Mouse (Mus musculus) CH12.LX (cell line): ENCODE measurements around the gene Ccdc105. TPM values are rescaled to one million over a fixed set of nuclear protein-coding genes. Genes with fewer than 3 reads are reported as not detected.

Experiments used
- DNase-seq: peaks from one replicate; pipeline ENCODE4 v3.0.0-alpha.2; 2013; ENCODE audit errors: extremely low read depth
- H3K27ac ChIP-seq: 2 replicates; pipeline ENCODE4 v1.5.1; 2012; ENCODE audit warnings: low read depth, mild to moderate bottlenecking, control low read depth, moderate library complexity; ENCODE audit not compliant: insufficient read depth
- H3K27me3 ChIP-seq: replicated peaks from 2 replicates; pipeline ENCODE3; 2012; ENCODE audit warnings: inconsistent platforms
- H3K36me3 ChIP-seq, 2 experiments: replicated peaks in 1 of 2; 2 replicates each; pipeline versions ENCODE3 to v1.6.1; 2012; ENCODE audit warnings: inconsistent platforms in 1 of 2, low read length in 1 of 2, mild to moderate bottlenecking in 1 of 2, mixed read lengths in 1 of 2, moderate library complexity in 1 of 2; ENCODE audit not compliant: control insufficient read depth in 1 of 2, insufficient read depth in 1 of 2
- H3K4me1 ChIP-seq, 2 experiments: 2 replicates each; pipeline ENCODE4 v1.6.1; 2012; ENCODE audit warnings: inconsistent platforms in 1 of 2, moderate library complexity in 1 of 2; ENCODE audit not compliant: insufficient read depth in 2 of 2, control insufficient read depth in 1 of 2
- H3K4me2 ChIP-seq: 2 replicates; pipeline ENCODE4 v1.6.1; 2012; ENCODE audit warnings: low read depth, mild to moderate bottlenecking, control low read depth; ENCODE audit not compliant: poor library complexity, insufficient read depth, severe bottlenecking
- H3K4me3 ChIP-seq, 3 experiments: fragments of 150-350 bp in 1 of 3; sonication (generic) in 1 of 3; replicated peaks in 1 of 3; 2 replicates each; pipeline versions ENCODE3 to v1.5.1; 2011 to 2012; ENCODE audit warnings: low read depth in 2 of 3, low read length in 2 of 3, mild to moderate bottlenecking in 2 of 3, moderate library complexity in 2 of 3, control low read depth in 1 of 3, improper control_type of control experiment in 1 of 3, inconsistent platforms in 1 of 3, mixed read lengths in 1 of 3; ENCODE audit not compliant: poor library complexity in 1 of 3
- H3K79me2 ChIP-seq: replicated peaks from 2 replicates; pipeline ENCODE4 v1.6.1; 2012; ENCODE audit warnings: mild to moderate bottlenecking, moderate library complexity; ENCODE audit not compliant: control insufficient read depth, poor library complexity, insufficient read depth, severe bottlenecking; ENCODE audit errors: extremely low read depth
- H3K9ac ChIP-seq: 2 replicates; pipeline ENCODE4 v1.6.1; 2012; ENCODE audit warnings: low read depth, mild to moderate bottlenecking, control low read depth, moderate library complexity; ENCODE audit not compliant: insufficient read depth
- H3K9me3 ChIP-seq: replicated peaks from 2 replicates; pipeline ENCODE3; 2012; ENCODE audit warnings: low read length, inconsistent platforms, mixed read lengths
- CHD2 ChIP-seq: IDR thresholded peaks from 2 replicates; pipeline ENCODE4 v1.6.1; 2011; ENCODE audit warnings: low read length, improper control_type of control experiment
- CTCF ChIP-seq, 2 experiments: IDR thresholded peaks in 1 of 2; conservative IDR thresholded peaks in 1 of 2; 2 replicates each; pipeline ENCODE4 v1.5.1; 2011 to 2012; ENCODE audit warnings: low read depth in 2 of 2, low read length in 2 of 2, improper control_type of control experiment in 1 of 2, inconsistent platforms in 1 of 2, mild to moderate bottlenecking in 1 of 2, moderate library complexity in 1 of 2
- E2F4 ChIP-seq: IDR thresholded peaks from 2 replicates; pipeline ENCODE4 v1.6.1; 2011; ENCODE audit warnings: low read depth, low read length, improper control_type of control experiment; ENCODE audit not compliant: insufficient replicate concordance
- ELF1 ChIP-seq: IDR thresholded peaks from 2 replicates; pipeline ENCODE4 v1.6.1; 2014; ENCODE audit warnings: low read depth, mild to moderate bottlenecking, inconsistent platforms, low read length, improper control_type of control experiment
- GABPA ChIP-seq: IDR thresholded peaks from 2 replicates; pipeline ENCODE4 v1.6.1; 2012; ENCODE audit warnings: low read depth, low read length, improper control_type of control experiment, inconsistent platforms; ENCODE audit not compliant: insufficient replicate concordance
- HCFC1 ChIP-seq: IDR thresholded peaks from 2 replicates; pipeline ENCODE4 v1.6.1; 2012; ENCODE audit warnings: low read depth, mild to moderate bottlenecking, inconsistent platforms, low read length, improper control_type of control experiment
- IRF4 ChIP-seq: IDR thresholded peaks from 2 replicates; pipeline ENCODE4 v1.6.1; 2014; ENCODE audit warnings: low read depth, mild to moderate bottlenecking, inconsistent platforms, low read length, improper control_type of control experiment
- JUND ChIP-seq: conservative IDR thresholded peaks from 2 replicates; pipeline ENCODE4 v1.6.1; 2011; ENCODE audit warnings: low read depth, low read length, improper control_type of control experiment
- MEF2A ChIP-seq: IDR thresholded peaks from 2 replicates; pipeline ENCODE4 v1.6.1; 2014; ENCODE audit warnings: low read depth, mild to moderate bottlenecking, inconsistent platforms, low read length, improper control_type of control experiment, borderline replicate concordance
- MXI1 ChIP-seq: IDR thresholded peaks from 2 replicates; pipeline ENCODE4 v1.6.1; 2011; ENCODE audit warnings: mild to moderate bottlenecking, low read depth, low read length, improper control_type of control experiment
- MYC ChIP-seq: IDR thresholded peaks from 2 replicates; pipeline ENCODE4 v1.6.1; 2011; ENCODE audit warnings: low read depth, mild to moderate bottlenecking, improper control_type of control experiment, low read length
- NRF1 ChIP-seq: IDR thresholded peaks from 2 replicates; pipeline ENCODE4 v1.6.1; 2014; ENCODE audit warnings: low read depth, mild to moderate bottlenecking, inconsistent platforms, low read length, improper control_type of control experiment, moderate library complexity
- PAX5 ChIP-seq: IDR thresholded peaks from 2 replicates; pipeline ENCODE4 v1.6.1; 2012; ENCODE audit warnings: low read length, inconsistent platforms, mixed read lengths
- POLR2A ChIP-seq: IDR thresholded peaks from 2 replicates; pipeline ENCODE4 v1.6.1; 2011; ENCODE audit warnings: low read depth, mild to moderate bottlenecking, improper control_type of control experiment, low read length
- RAD21 ChIP-seq: IDR thresholded peaks from 2 replicates; pipeline ENCODE4 v1.6.1; 2011; ENCODE audit warnings: low read depth, mild to moderate bottlenecking, low read length, improper control_type of control experiment, moderate library complexity
- RCOR1 ChIP-seq: conservative IDR thresholded peaks from 2 replicates; pipeline ENCODE4 v1.6.1; 2012; ENCODE audit warnings: low read depth, mild to moderate bottlenecking, inconsistent platforms, low read length, improper control_type of control experiment
- SIN3A ChIP-seq: IDR thresholded peaks from 2 replicates; pipeline ENCODE4 v1.6.1; 2012; ENCODE audit warnings: low read length, improper control_type of control experiment, inconsistent platforms
- SMC3 ChIP-seq: IDR thresholded peaks from 2 replicates; pipeline ENCODE4 v1.6.1; 2011; ENCODE audit warnings: low read depth, low read length, improper control_type of control experiment
- TBP ChIP-seq: conservative IDR thresholded peaks from 2 replicates; pipeline ENCODE4 v1.6.1; 2011; ENCODE audit warnings: low read depth, low read length, improper control_type of control experiment
- TCF12 ChIP-seq: IDR thresholded peaks from 2 replicates; pipeline ENCODE4 v1.6.1; 2014; ENCODE audit warnings: low read depth, mild to moderate bottlenecking, inconsistent platforms, low read length, improper control_type of control experiment
- UBTF ChIP-seq: IDR thresholded peaks from 2 replicates; pipeline ENCODE4 v1.6.1; 2012; ENCODE audit warnings: low read depth, mild to moderate bottlenecking, inconsistent platforms, low read length, improper control_type of control experiment, moderate library complexity
- USF2 ChIP-seq: conservative IDR thresholded peaks from 2 replicates; pipeline ENCODE4 v1.6.1; 2011; ENCODE audit warnings: low read depth, low read length, improper control_type of control experiment
- ZC3H11A ChIP-seq: IDR thresholded peaks from 2 replicates; pipeline ENCODE4 v1.6.1; 2012; ENCODE audit warnings: low read depth, mild to moderate bottlenecking, inconsistent platforms, low read length, improper control_type of control experiment
- dilution Hi-C: fragments of 300-500 bp; cut with MboI; formaldehyde crosslinking; loops from 2 replicates; pipeline ENCODE4 v1.14.3; 2020; ENCODE audit warnings: low sequenced_read_pairs; ENCODE audit not compliant: extremely low pct_unique_long_range_greater_than_20kb, extremely low pct_ligation_motif_present
- in situ Hi-C: fragments of 300-500 bp; cut with MboI; formaldehyde crosslinking; loops from 3 replicates; pipeline ENCODE4 v1.14.3; 2019; ENCODE audit warnings: low sequenced_read_pairs, low pct_ligation_motif_present, low pct_unique_long_range_greater_than_20kb, mixed read lengths
- polyA plus RNA-seq: library from polyadenylated mRNA; unstranded; fragments of >175 nt; gene quantifications from 2 replicates; pipeline ENCODE4 v1.2.1, GENCODE M21; 2012; ENCODE audit warnings: low read depth; ENCODE audit not compliant: insufficient read length
- total RNA-seq, 2 experiments: library from RNA; depleted of rRNA; stranded (reverse); fragments of 300-350 nt in 1 of 2; fragments of >200 nt in 1 of 2; gene quantifications; 2 replicates each; pipeline ENCODE4 v1.2.3; 2012 to 2014

Ccdc105 gene
- total and polyA plus RNA-seq, 3 experiments: not detected

GRCm38 (mm10) chr10:78710706-78711105 lies 42.2 kb downstream of the Ccdc105 start:
- in situ Hi-C loops (no loop called here), dilution Hi-C loops (no loop called here)
- H3K4me2 ChIP-seq: no peak overlapping the region
- H3K9me3 ChIP-seq: no peaks in the 10 kb centered on the region
- H3K9ac ChIP-seq: no peak overlapping the region
- H3K27me3 ChIP-seq: peaks cover 23% of the 10 kb centered on the region
- no peaks in the 10 kb centered on the region for H3K4me1 ChIP-seq
- TF ChIP-seq MEF2A: no peak
- TF ChIP-seq SIN3A: no peak
- TF ChIP-seq RAD21: no peak
- no peak for TF ChIP-seq GABPA
- TF ChIP-seq MXI1: no peak
- TF ChIP-seq TCF12: no peak
- TF ChIP-seq ZC3H11A: no peak
- no peak for TF ChIP-seq CHD2
- TF ChIP-seq IRF4: no peak
- TF ChIP-seq PAX5: no peak
- no peak for TF ChIP-seq NRF1
- TF ChIP-seq RCOR1: no peak
- H3K27ac ChIP-seq: no peak overlapping the region
- no peaks in the 10 kb centered on the region for H3K79me2 ChIP-seq
- DNase-seq: no peak
- H3K4me3 ChIP-seq: no peak overlapping the region
- no peaks in the 10 kb centered on the region for H3K36me3 ChIP-seq

GRCm38 (mm10) chr10:78700881-78701280 lies 52.0 kb downstream of the Ccdc105 start:
- Histone ChIP-seq H3K9me3 (no peaks in the 10 kb centered on the region), H3K79me2 (no peaks in the 10 kb centered on the region), H3K9ac (no peak overlapping the region), H3K27me3 (peaks cover 8% of the 10 kb centered on the region), H3K36me3 (no peaks in the 10 kb centered on the region), H3K4me1 (no peaks in the 10 kb centered on the region; a peak in 1 of 4 replicates), H3K4me2 (no peak overlapping the region), H3K4me3 (no peak overlapping the region), H3K27ac (no peak overlapping the region)
- dilution Hi-C loops (no loop called here), in situ Hi-C loops (no loop called here)
- DNase-seq: no peak
- TF ChIP-seq ELF1 (no peak), POLR2A (no peak), TBP (no peak), JUND (no peak), UBTF (no peak), MXI1 (no peak), PAX5 (no peak), SMC3 (no peak), USF2 (no peak), CTCF (conservative IDR thresholded peaks at IDR 0.05 in 1 of 2, IDR thresholded peaks at IDR 0.05 in 1 of 2; ENCODE audit: low read depth in 2 of 2, low read length in 2 of 2) (no peak), MYC (no peak), HCFC1 (no peak), TCF12 (no peak), GABPA (no peak), E2F4 (no peak), CHD2 (no peak)

Other genes with a start within 250 kb of the Ccdc105 start
- not detected in 2 replicates for gene Olfr1358, start 235.6 kb downstream of the Ccdc105 start, total RNA-seq (2012; rRNA removed)
- gene Olfr1358, start 235.6 kb downstream of the Ccdc105 start, total RNA-seq (2014; rRNA removed): not detected in 2 replicates
- gene Olfr1358, start 235.6 kb downstream of the Ccdc105 start, polyA plus RNA-seq: not detected in 2 replicates
- 18.2 and 21.2 TPM in 2 replicates for gene Ilvbl, start 178.7 kb downstream of the Ccdc105 start, total RNA-seq (2012; rRNA removed)
- 11.7 and 16.0 TPM in 2 replicates for gene Ilvbl, start 178.7 kb downstream of the Ccdc105 start, total RNA-seq (2014; rRNA removed)
- 20.4 and 20.5 TPM in 2 replicates for gene Ilvbl, start 178.7 kb downstream of the Ccdc105 start, polyA plus RNA-seq
- not detected in 2 replicates for gene Syde1, start 161.1 kb downstream of the Ccdc105 start, total RNA-seq (2012; rRNA removed)
- not detected in 2 replicates for gene Syde1, start 161.1 kb downstream of the Ccdc105 start, total RNA-seq (2014; rRNA removed)
- gene Syde1, start 161.1 kb downstream of the Ccdc105 start, polyA plus RNA-seq: not detected in 2 replicates
- gene Olfr1357, start 135.0 kb downstream of the Ccdc105 start, total RNA-seq (2012; rRNA removed): not detected in 2 replicates
- gene Olfr1357, start 135.0 kb downstream of the Ccdc105 start, total RNA-seq (2014; rRNA removed): not detected in 2 replicates
- gene Olfr1357, start 135.0 kb downstream of the Ccdc105 start, polyA plus RNA-seq: not detected in 2 replicates
- not detected in 2 replicates for gene Casp14, start 34.8 kb downstream of the Ccdc105 start, total RNA-seq (2012; rRNA removed)
- gene Casp14, start 34.8 kb downstream of the Ccdc105 start, total RNA-seq (2014; rRNA removed): not detected in 2 replicates
- not detected in 2 replicates for gene Casp14, start 34.8 kb downstream of the Ccdc105 start, polyA plus RNA-seq
- gene Slc1a6, start 27.4 kb upstream of the Ccdc105 start, total RNA-seq (2012; rRNA removed): 0.04 TPM in 1 of 2 replicates, not detected in the other
- not detected in 2 replicates for gene Slc1a6, start 27.4 kb upstream of the Ccdc105 start, total RNA-seq (2014; rRNA removed)
- not detected in 2 replicates for gene Slc1a6, start 27.4 kb upstream of the Ccdc105 start, polyA plus RNA-seq
- gene Olfr1356, start 99.1 kb upstream of the Ccdc105 start, total RNA-seq (2012; rRNA removed): not detected in 2 replicates
- not detected in 2 replicates for gene Olfr1356, start 99.1 kb upstream of the Ccdc105 start, total RNA-seq (2014; rRNA removed)
- gene Olfr1356, start 99.1 kb upstream of the Ccdc105 start, polyA plus RNA-seq: not detected in 2 replicates
- not detected in 2 replicates for gene Olfr1355, start 122.5 kb upstream of the Ccdc105 start, total RNA-seq (2012; rRNA removed)
- not detected in 2 replicates for gene Olfr1355, start 122.5 kb upstream of the Ccdc105 start, total RNA-seq (2014; rRNA removed)
- gene Olfr1355, start 122.5 kb upstream of the Ccdc105 start, polyA plus RNA-seq: not detected in 2 replicates
- gene Olfr1354, start 160.1 kb upstream of the Ccdc105 start, total RNA-seq (2012; rRNA removed): not detected in 2 replicates
- gene Olfr1354, start 160.1 kb upstream of the Ccdc105 start, total RNA-seq (2014; rRNA removed): not detected in 2 replicates
- gene Olfr1354, start 160.1 kb upstream of the Ccdc105 start, polyA plus RNA-seq: not detected in 2 replicates
- not detected in 2 replicates for gene Olfr8, start 197.6 kb upstream of the Ccdc105 start, total RNA-seq (2012; rRNA removed)
- gene Olfr8, start 197.6 kb upstream of the Ccdc105 start, total RNA-seq (2014; rRNA removed): not detected in 2 replicates
- gene Olfr8, start 197.6 kb upstream of the Ccdc105 start, polyA plus RNA-seq: not detected in 2 replicates
- not detected in 2 replicates for gene Olfr1353, start 210.2 kb upstream of the Ccdc105 start, total RNA-seq (2012; rRNA removed)
- not detected in 2 replicates for gene Olfr1353, start 210.2 kb upstream of the Ccdc105 start, total RNA-seq (2014; rRNA removed)
- not detected in 2 replicates for gene Olfr1353, start 210.2 kb upstream of the Ccdc105 start, polyA plus RNA-seq
- not detected in 2 replicates for gene Olfr1352, start 228.0 kb upstream of the Ccdc105 start, total RNA-seq (2012; rRNA removed)
- gene Olfr1352, start 228.0 kb upstream of the Ccdc105 start, total RNA-seq (2014; rRNA removed): not detected in 2 replicates
- gene Olfr1352, start 228.0 kb upstream of the Ccdc105 start, polyA plus RNA-seq: not detected in 2 replicates